Mouse (Mus musculus) granulocyte monocyte progenitor cell, adult 5-6 weeks (primary cell): ENCODE measurements around the gene Mettl7b. TPM values are rescaled to one million over a fixed set of nuclear protein-coding genes. Genes with fewer than 3 reads are reported as not detected.
A peak's percentile ranks its signal among the peaks of the same experiment; 100 is the strongest.

Source experiments
- ATAC-seq: replicated peaks from 2 replicates; pipeline ENCODE4 v1.8.0; 2016; ENCODE audit warnings: mild to moderate bottlenecking, moderate TSS enrichment, inconsistent platforms; ENCODE audit not compliant: poor library complexity, severe bottlenecking
- total RNA-seq, 2 experiments: library from RNA; stranded (forward) in 1 of 2; stranded (reverse) in 1 of 2; fragments of 200-712, 200-1000 nt in 1 of 2; fragments of >200 nt in 1 of 2; fragmentation: Nextera tagmentation in 1 of 2; gene quantifications; 2 replicates each; pipeline ENCODE4 v1.2.3; 2014 to 2017

Gene Mettl7b
- total RNA-seq, 2 experiments from 2014 or later: not detected

DNA sequence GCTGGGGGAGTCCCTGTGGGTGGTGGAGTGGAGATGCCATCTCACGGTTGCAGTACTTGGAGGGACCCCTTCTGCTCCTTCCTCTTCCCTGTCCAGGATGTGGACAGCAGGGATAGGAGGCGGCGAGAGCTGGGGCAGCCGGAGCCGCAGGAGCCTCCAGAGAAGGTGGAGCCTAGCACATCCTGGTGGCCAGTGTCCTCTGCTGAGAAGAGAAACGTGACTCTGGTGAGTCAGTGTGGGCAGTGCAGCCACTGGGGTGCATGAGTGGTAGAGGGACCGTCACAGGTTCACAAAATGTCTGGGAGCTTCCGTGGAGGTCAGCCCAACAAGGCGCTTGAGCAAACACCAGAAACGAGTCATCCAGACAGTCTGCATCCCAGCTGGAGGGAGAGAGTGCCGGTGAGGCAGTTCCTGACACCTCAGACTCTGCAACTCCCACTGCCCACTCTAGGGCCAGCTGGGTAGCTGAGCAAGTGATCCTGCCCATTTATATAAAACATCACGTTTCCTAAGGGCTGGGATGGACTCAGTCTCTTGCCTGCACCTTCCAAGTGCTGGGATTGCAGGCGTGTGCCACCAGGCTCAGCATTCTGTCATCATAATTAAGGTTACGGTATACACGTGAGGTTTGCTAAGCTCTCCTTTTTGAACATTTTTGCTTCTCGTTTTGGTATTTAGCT is 10.4 kb downstream of the Mettl7b start:
- 0 out of 2 replicates have a peak, but pooled peaks have one; percentile 3 for ATAC-seq

DNA sequence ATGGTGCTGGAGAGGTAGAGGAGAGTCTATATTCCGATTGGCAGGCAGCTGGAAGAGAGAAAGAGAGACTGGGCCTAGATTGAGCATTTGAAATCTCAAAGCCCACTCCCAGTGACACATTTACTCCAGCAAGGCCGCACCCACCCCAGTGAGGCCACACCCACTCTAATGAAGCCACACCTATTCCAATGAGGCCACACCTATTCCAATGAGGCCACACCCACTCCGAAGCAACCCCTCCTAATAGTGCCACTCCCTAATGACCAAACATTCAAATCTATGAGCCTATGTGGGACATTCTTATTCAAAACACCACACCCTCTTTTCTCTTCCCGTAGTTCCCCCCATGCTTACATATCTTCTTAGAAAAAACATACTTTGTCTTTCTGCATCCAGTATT is 13.3 kb downstream of the Mettl7b start:
- ATAC-seq: no peak

- peak; percentile 82 for ATAC-seq
Observed at GRCm38 (mm10) chr10:128945675-128946074, 15.1 kb downstream of the Mettl7b start.

GRCm38 (mm10) chr10:128940475-128941061 is 20.2 kb downstream of the Mettl7b start:
- ATAC-seq: no peak

DNA sequence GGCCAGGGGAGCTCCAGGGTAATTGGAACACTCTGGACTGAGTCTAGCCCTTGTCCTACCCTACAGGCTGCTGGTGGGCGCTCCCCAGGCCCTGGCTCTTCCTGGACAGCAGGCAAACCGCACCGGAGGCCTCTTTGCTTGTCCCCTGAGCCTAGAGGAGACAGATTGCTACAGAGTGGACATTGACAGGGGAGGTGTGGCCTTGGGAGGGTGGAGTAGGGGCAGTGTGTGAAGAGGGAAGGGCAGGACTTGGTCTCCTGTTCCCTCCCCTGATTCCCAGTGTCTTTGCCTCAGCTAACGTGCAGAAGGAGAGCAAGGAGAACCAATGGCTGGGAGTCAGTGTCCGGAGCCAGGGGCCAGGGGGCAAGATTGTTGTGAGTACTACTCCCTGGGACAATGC is 21.8 kb downstream of the Mettl7b start:
- ATAC-seq: no peak

DNA sequence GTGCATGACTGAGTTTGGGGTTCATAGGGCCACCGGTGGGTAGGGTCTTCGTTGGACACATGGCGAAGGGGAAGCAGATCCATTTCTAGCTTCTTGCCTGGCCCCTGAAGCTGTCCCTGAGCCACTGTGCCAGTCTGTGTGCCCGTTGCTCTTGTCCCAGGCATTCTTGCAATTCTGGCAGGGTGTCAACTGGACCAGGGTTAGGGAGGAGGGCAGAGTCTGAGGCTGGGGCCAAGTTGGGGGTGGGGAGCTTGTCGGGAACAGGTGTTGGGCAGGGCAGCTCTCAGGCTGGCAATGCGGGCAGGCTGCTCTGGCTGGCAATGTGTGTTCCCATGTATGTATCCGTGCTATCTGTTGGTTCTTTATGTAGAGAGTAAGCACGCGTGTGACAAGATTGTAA is 22.3 kb downstream of the Mettl7b start:
- ATAC-seq: no peak

DNA sequence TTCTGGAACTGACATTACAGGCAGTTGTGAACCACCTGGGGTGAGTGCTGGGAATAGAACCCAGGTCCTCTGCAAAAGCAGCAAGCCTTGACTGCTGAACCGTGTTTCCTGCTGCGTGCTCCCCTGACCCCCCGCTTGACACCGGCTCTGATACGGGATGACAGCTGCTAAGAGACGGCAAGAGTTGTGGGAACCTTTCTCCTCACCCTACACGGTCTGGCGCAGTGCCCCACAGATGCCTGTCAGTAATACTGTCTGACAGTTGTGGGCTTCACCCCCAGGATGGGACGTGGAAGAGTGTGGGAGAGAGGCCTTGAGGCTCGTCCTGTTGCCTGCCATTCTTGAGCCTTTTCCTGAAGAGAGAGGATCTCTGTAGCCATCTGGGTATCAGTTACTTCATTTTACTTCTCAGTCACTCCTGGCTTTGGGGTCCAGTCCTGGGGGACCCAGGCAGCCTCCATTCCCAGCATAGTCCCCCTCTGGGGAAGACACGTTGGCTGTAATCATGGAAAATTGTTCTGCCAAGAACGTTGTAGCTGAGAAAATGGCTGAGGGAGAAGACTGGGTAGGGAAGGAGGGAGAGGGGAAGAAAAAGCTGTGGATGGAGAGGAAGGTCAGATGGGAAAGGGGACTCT is 22.9 kb downstream of the Mettl7b start:
- no peak for ATAC-seq

- ATAC-seq: no peak
Observed at GRCm38 (mm10) chr10:128935826-128936440, 24.9 kb downstream of the Mettl7b start.

- ATAC-seq: no peak
Observed at GRCm38 (mm10) chr10:128934997-128935787, 25.6 kb downstream of the Mettl7b start.

- peak; percentile 39 for ATAC-seq
Observed at GRCm38 (mm10) chr10:128933976-128934721, 26.6 kb downstream of the Mettl7b start.

GRCm38 (mm10) chr10:128933574-128933973 is 27.2 kb downstream of the Mettl7b start, which contains the start of gene Itga7:
Gene Itga7 (plus strand): TSS chr10:128933818.
- ATAC-seq: peak; percentile 71

DNA sequence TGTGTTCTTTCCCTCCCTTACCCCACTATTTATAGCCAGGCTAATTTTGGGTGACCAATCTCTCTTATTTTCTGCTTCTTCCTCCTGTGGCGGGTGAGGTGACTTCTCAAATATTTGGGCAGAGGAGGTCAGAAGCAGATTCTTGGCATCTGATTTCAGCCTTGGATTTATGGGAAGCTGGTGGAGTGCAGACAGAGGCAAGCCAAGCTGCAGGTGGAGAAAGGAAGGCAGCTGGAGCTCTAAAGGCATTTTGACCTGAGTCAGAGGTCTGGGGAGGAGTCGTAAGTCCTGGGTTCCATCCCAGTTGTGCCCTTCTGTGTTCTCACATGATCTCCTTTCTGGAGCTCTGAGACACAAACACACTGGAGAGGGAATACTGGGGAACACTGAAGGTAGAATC is 29.3 kb downstream of the Mettl7b start:
- no peak for ATAC-seq

DNA sequence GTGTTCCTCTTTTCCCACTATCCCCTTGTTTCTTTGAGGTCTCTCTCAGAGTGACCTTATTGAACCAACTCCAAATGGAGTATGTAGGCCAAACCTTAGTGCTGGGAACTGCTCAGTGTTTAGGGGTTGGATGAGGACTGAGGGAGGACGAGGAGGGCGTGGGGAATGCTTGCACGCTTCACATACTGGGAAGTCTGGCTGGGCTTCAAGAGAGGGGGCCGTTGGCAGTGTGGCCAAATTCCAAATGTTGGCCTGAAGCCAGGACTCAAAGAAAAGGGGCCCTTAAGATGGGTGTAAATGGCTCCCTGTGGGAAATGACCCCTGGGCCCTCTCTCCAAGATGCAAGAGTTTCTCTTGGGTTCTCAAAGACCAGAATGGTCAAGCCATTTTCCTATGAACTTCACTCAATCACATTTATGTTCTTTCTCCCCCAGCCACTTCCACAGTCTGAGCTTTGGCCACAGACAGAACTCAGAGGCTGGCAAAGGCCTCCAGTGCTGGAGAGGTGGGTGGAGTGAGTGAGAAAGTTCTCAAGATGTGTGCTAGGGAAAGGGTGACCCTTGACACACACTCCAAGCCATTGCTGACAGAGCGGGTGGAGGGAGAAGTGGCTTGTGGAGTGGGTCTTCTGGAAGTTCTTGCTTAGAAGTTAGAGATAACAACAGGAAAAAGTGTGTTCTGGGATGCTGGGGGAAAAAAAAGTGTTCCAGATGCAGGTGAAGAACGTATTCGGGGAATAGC is 31.0 kb downstream of the Mettl7b start:
- ATAC-seq: no peak

DNA sequence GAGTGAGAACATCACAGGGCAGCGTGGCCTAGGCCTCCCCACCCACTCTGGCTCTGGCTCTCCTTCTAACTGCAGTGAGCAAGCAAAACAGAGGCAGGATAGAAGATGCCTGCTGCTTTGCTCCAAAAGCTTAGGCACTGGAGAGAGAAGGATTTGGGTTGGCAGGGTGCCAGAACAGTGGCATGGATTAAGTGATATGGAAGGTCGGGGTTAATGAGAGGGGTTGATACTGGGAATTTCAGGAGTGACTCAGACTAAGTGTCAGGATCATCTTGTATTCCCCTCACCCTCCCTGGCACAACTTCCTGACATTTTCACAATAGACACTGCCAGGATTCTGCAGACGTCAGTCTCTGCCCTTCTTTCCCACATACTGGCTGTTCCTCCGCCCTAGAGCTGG is 32.4 kb downstream of the Mettl7b start:
- ATAC-seq: no peak

- peak; percentile 2; the same call in 1 of the 2 replicates for ATAC-seq
Observed at GRCm38 (mm10) chr10:128923935-128924334, 36.9 kb downstream of the Mettl7b start, which contains the start of gene Bloc1s1. Gene Bloc1s1 (minus strand): TSS chr10:128924035.

DNA sequence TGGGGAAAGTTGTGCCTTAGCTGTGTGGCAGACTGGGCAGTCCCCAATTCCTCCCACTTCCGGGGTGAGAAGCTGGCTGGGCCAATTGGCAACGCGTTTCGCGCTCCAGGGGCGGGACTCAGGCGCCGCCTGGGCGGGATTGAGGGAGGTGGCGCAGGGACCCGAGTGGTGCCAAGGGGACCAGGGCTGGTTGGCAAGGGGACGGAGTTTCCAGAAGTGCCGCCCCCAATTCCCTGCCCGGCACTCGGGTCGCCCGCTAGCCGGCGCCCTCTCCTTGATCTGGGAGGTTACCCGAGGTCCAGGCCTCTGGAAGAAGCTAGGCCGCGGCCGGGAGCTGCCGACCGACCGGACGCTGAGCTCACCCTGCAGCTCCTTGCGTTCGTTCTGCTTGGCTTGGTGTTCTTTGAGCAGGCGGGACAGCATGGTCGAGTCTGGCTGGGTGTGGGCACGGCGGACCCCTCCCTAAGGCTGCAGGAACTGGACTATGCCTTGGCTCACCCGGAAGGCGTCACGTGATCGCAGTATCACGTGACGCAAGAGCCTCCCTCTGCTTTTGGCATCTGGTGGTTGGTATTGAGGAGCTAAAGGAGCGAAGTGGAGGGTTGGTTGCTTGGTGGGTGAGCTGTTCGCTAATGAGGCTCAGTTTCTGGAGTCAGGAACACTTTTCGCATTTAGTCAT is 37.6 kb downstream of the Mettl7b start:
- ATAC-seq: peak; percentile 94

- no peak for ATAC-seq
Observed at GRCm38 (mm10) chr10:128922822-128923012, 38.1 kb downstream of the Mettl7b start, which contains the start of gene Rdh5. Gene Rdh5 (minus strand): TSS chr10:128922888.
